Mouse (Mus musculus) forebrain, embryonic 16.5 days (tissue): ENCODE data around the gene Aif1. TPM values are rescaled to one million over a fixed set of nuclear protein-coding genes. Genes with fewer than 3 reads are reported as not detected.

ENCODE experiments used
- ATAC-seq: fragments of 200-750 bp; cut with Nextera tagmentation; 2 replicates; pipeline ENCODE4 v1.8.0; 2017; ENCODE audit warnings: mild to moderate bottlenecking, moderate library complexity
- H3K27ac ChIP-seq: fragments of 300-500 bp; sonication (generic); 2 replicates; pipeline ENCODE4 v1.5.1; 2014; ENCODE audit warnings: low read length, control low read depth
- H3K27me3 ChIP-seq: fragments of 300-500 bp; sonication (generic); replicated peaks from 2 replicates; pipeline ENCODE4 v1.6.1; 2014; ENCODE audit warnings: low read length; ENCODE audit not compliant: control insufficient read depth, insufficient read depth
- H3K36me3 ChIP-seq: fragments of 300-500 bp; sonication (generic); 2 replicates; pipeline ENCODE4 v1.6.1; 2014; ENCODE audit not compliant: control insufficient read depth, insufficient read depth
- H3K4me1 ChIP-seq: fragments of 300-500 bp; sonication (generic); replicated peaks from 2 replicates; pipeline ENCODE4 v1.6.1; 2014; ENCODE audit warnings: low read length; ENCODE audit not compliant: control insufficient read depth, insufficient read depth
- H3K4me2 ChIP-seq: fragments of 300-500 bp; sonication (generic); 2 replicates; pipeline ENCODE4 v1.6.1; 2014; ENCODE audit warnings: mild to moderate bottlenecking, low read length, control low read depth
- H3K4me3 ChIP-seq: fragments of 300-500 bp; sonication (generic); replicated peaks from 2 replicates; pipeline ENCODE4 v1.5.1; 2014; ENCODE audit warnings: mild to moderate bottlenecking, low read length, control low read depth
- H3K9ac ChIP-seq: fragments of 300-500 bp; sonication (generic); replicated peaks from 2 replicates; pipeline ENCODE4 v1.6.1; 2014; ENCODE audit warnings: low read depth, low read length, control low read depth
- H3K9me3 ChIP-seq: fragments of 300-500 bp; sonication (generic); 2 replicates; pipeline ENCODE4 v1.6.1; 2016; ENCODE audit warnings: low read length; ENCODE audit not compliant: control insufficient read depth
- WGBS: fragments of 180-500 bp; shearing (Covaris S2); extraction: QIAGEN DNeasy Blood & Tissue Kit; methylation state at CpG from one replicate; pipeline ENCODE4 v1.1.7; 2014; 5-methylcytosine and 5-hydroxymethylcytosine counted together
- polyA plus RNA-seq: library from polyadenylated mRNA; unstranded; fragments of >200 nt; fragmentation: Nextera tagmentation; extraction: Ambion mirVana; gene quantifications from 2 replicates; pipeline ENCODE4 v1.2.1, GENCODE M21; 2015

The Aif1 gene
- polyA plus RNA-seq, 1 experiment from 2014 or later: 5.9 TPM

GRCm38 (mm10) chr17:35197126-35197525, 21.3 kb upstream of the Aif1 start:
- no peak overlapping the region for H3K9ac ChIP-seq
- peaks cover 11% of the 10 kb centered on the region for H3K4me1 ChIP-seq
- ATAC-seq: no peak
- no peak overlapping the region for H3K27ac ChIP-seq
- peaks cover 27% of the 10 kb centered on the region for H3K27me3 ChIP-seq
- no peak overlapping the region for H3K4me3 ChIP-seq
- no peaks in the 10 kb centered on the region for H3K9me3 ChIP-seq
- H3K36me3 ChIP-seq: no peaks in the 10 kb centered on the region
- H3K4me2 ChIP-seq: no peak overlapping the region
- WGBS: 44% methylated on average over 5 of the region's 6 CpGs

GRCm38 (mm10) chr17:35196321-35196641, 20.4 kb upstream of the Aif1 start:
- WGBS: 40% methylated on average over 9 of the region's 9 CpGs
- H3K27ac ChIP-seq: no peak overlapping the region
- H3K4me1 ChIP-seq: peaks cover 11% of the 10 kb centered on the region
- peaks cover 27% of the 10 kb centered on the region for H3K27me3 ChIP-seq
- peak overlapping the region; percentile 31; the same call in 1 of the 2 replicates for H3K9ac ChIP-seq
- H3K4me2 ChIP-seq: peak overlapping the region; percentile 75
- no peaks in the 10 kb centered on the region for H3K36me3 ChIP-seq
- H3K9me3 ChIP-seq: no peaks in the 10 kb centered on the region
- peak overlapping the region; percentile 43 for H3K4me3 ChIP-seq
- no peak for ATAC-seq

- peaks cover 27% of the 10 kb centered on the region for H3K27me3 ChIP-seq
- 1% methylated on average over 65 of the region's 66 CpGs for WGBS
These were observed 19.9 kb upstream of the Aif1 start for GRCm38 (mm10) chr17:35195631-35196320.

GRCm38 (mm10) chr17:35194844-35195630, 19.2 kb upstream of the Aif1 start:
- Histone ChIP-seq H3K4me3 (peak overlapping the region; percentile 43), H3K9ac (peak overlapping the region; percentile 31), H3K27ac (no peak overlapping the region), H3K4me1 (peaks cover 11% of the 10 kb centered on the region), H3K9me3 (no peaks in the 10 kb centered on the region), H3K4me2 (peak overlapping the region; percentile 75), H3K27me3 (peaks cover 27% of the 10 kb centered on the region), H3K36me3 (no peaks in the 10 kb centered on the region)
- 46% methylated on average over 19 of the region's 19 CpGs for WGBS
- peak; percentile 28; the same call in 1 of the 2 replicates for ATAC-seq

More at GRCm38 (mm10) chr17:35195631-35196320, 19.9 kb upstream of the Aif1 start:
- peak overlapping the region; percentile 31 for H3K9ac ChIP-seq
- H3K9me3 ChIP-seq: no peaks in the 10 kb centered on the region
- no peak overlapping the region for H3K27ac ChIP-seq
- peak overlapping the region; percentile 75 for H3K4me2 ChIP-seq
- peaks cover 11% of the 10 kb centered on the region for H3K4me1 ChIP-seq
- H3K36me3 ChIP-seq: no peaks in the 10 kb centered on the region
- peak overlapping the region; percentile 43 for H3K4me3 ChIP-seq
- peak; percentile 90 for ATAC-seq

- WGBS: 80% methylated on average over 28 of the region's 28 CpGs
- Histone ChIP-seq H3K36me3 (no peaks in the 10 kb centered on the region), H3K4me3 (no peak within 1 kb of the TSS; the same call in 1 of the 2 replicates), H3K4me2 (peak within 1 kb of the TSS; percentile 75), H3K9me3 (no peaks in the 10 kb centered on the region), H3K9ac (no peak within 1 kb of the TSS), H3K27me3 (peaks cover 27% of the 10 kb centered on the region), H3K4me1 (peaks cover 11% of the 10 kb centered on the region), H3K27ac (no peak within 1 kb of the TSS)
- ATAC-seq: no peak
These were observed 18.3 kb upstream of the Aif1 start, which contains the start of gene Ltb for GRCm38 (mm10) chr17:35193881-35194843. Gene Ltb (plus strand): TSS chr17:35194439.

GRCm38 (mm10) chr17:35192924-35193323, 17.1 kb upstream of the Aif1 start:
- ATAC-seq: no peak
- Histone ChIP-seq H3K4me1 (peaks cover 11% of the 10 kb centered on the region), H3K36me3 (no peaks in the 10 kb centered on the region), H3K27ac (no peak overlapping the region), H3K9me3 (no peaks in the 10 kb centered on the region), H3K4me2 (no peak overlapping the region), H3K9ac (no peak overlapping the region), H3K4me3 (no peak overlapping the region), H3K27me3 (peaks cover 25% of the 10 kb centered on the region)
- 91% methylated on average over 5 of the region's 5 CpGs for WGBS

GRCm38 (mm10) chr17:35191723-35192122, 15.9 kb upstream of the Aif1 start:
- H3K4me3 ChIP-seq: no peak overlapping the region
- no peak for ATAC-seq
- WGBS: 74% methylated on average over 2 of the region's 2 CpGs

GRCm38 (mm10) chr17:35190096-35190495, 14.2 kb upstream of the Aif1 start:
- WGBS: 85% methylated on average over 4 of the region's 4 CpGs
- peaks cover 7% of the 10 kb centered on the region for H3K27me3 ChIP-seq
- H3K4me2 ChIP-seq: no peak overlapping the region
- no peak for ATAC-seq
- H3K27ac ChIP-seq: no peak overlapping the region
- H3K4me1 ChIP-seq: peaks cover 9% of the 10 kb centered on the region
- H3K36me3 ChIP-seq: no peaks in the 10 kb centered on the region
- no peaks in the 10 kb centered on the region for H3K9me3 ChIP-seq
- H3K4me3 ChIP-seq: no peak overlapping the region
- no peak overlapping the region for H3K9ac ChIP-seq

More at GRCm38 (mm10) chr17:35191723-35192122, 15.9 kb upstream of the Aif1 start:
- H3K4me2 ChIP-seq: no peak overlapping the region
- peaks cover 11% of the 10 kb centered on the region for H3K4me1 ChIP-seq
- no peak overlapping the region for H3K27ac ChIP-seq
- no peaks in the 10 kb centered on the region for H3K9me3 ChIP-seq
- peaks cover 21% of the 10 kb centered on the region for H3K27me3 ChIP-seq
- H3K9ac ChIP-seq: no peak overlapping the region
- H3K36me3 ChIP-seq: no peaks in the 10 kb centered on the region
